Mouse (Mus musculus): ENCODE measurements around the gene Dlx3. TPM values are rescaled to one million over a fixed set of nuclear protein-coding genes. Genes with fewer than 3 reads are reported as not detected.

Gene Dlx3
- polyA plus RNA-seq, 1 experiment from 2014 or later = not detected

GRCm38 (mm10) chr11:95165857-95166256, 45.9 kb downstream of the Dlx3 start:
- POLR2A ChIA-PET = no interaction called here
- no peak for TF ChIP-seq CTCF (IDR thresholded peaks at IDR 0.05)
- ATAC-seq = no peak
- DNase-seq (ENCODE audit: low read depth, low spot score) = no peak
- CTCF ChIA-PET = no interaction called here
- in situ Hi-C loops (cut with MboI; ENCODE audit: low pct_unique_long_range_greater_than_20kb) = no loop called here
- H3K27me3 ChIP-seq = peaks cover 5% of the 10 kb centered on the region

Other genes with a start within 250 kb of the Dlx3 start
- gene Col1a1, start 183.9 kb upstream of the Dlx3 start, polyA plus RNA-seq (2021) = 2.2 TPM
- gene Hils1, start 152.5 kb upstream of the Dlx3 start, polyA plus RNA-seq (2021) = not detected
- 0.47 TPM for gene Sgca, start 143.8 kb upstream of the Dlx3 start, polyA plus RNA-seq (2021)
- gene Ppp1r9b, start 129.1 kb upstream of the Dlx3 start, polyA plus RNA-seq (2021) = 70.2 TPM
- 32.3 TPM for gene Samd14, start 110.2 kb upstream of the Dlx3 start, polyA plus RNA-seq (2021)
- gene Pdk2, start 78.8 kb upstream of the Dlx3 start, polyA plus RNA-seq (2021) = 61.5 TPM
- gene Itga3, start 43.3 kb upstream of the Dlx3 start, polyA plus RNA-seq (2021) = 355 TPM
- 1.3 TPM for gene Dlx4, start 26.1 kb downstream of the Dlx3 start, polyA plus RNA-seq (2021)
- gene Tac4, start 141.4 kb downstream of the Dlx3 start, polyA plus RNA-seq (2021) = not detected
- 52.5 TPM for gene Kat7, start 190.1 kb downstream of the Dlx3 start, polyA plus RNA-seq (2021)
- 6.0 TPM for gene Fam117a, start 216.9 kb downstream of the Dlx3 start, polyA plus RNA-seq (2021)